Mouse (Mus musculus): ENCODE results near the gene Rad51b.

GRCm38 (mm10) chr12:79816241-79816640 is 519.2 kb downstream of the Rad51b start:
- TF ChIP-seq CTCF (IDR thresholded peaks at IDR 0.05; ENCODE audit: low read depth) (no peak), EP300 (IDR thresholded peaks at IDR 0.05; ENCODE audit: low read depth) (no peak)
